ENCODE assay signal across 20 mouse cellular contexts in genomic region chr7:80053147-80053546, GRCm38 (mm10). TPM values are rescaled to one million over a fixed set of nuclear protein-coding genes. Genes with fewer than 3 reads are reported as not detected.
DNase-seq lines count a peak whose midpoint lies in the region; ATAC-seq and TF ChIP-seq lines count a peak whose summit lies in the region.
"Had no signal": no experiment of that assay in that cellular context is flagged by ENCODE, and none has a peak within 500 bp of the region (broad histone marks: within the 10 kb centered on the region; RNA-seq: fewer than 3 reads in every experiment).

No protein-coding gene starts in this region.

- WGBS in kidney, postnatal 0 days: 86% methylated on average over 9 of the region's 9 CpGs

- no peaks in the 10 kb centered on the region for H3K27me3 ChIP-seq in kidney, postnatal 0 days (ENCODE audit: insufficient read depth, low read length)
- H3K27me3 ChIP-seq: CH12.LX; embryonic facial prominence, embryonic 13.5 days had no signal

- peaks cover 11% of the 10 kb centered on the region; the same call in 1 of the 2 replicates for H3K36me3 ChIP-seq in ES-E14 (ENCODE audit: control insufficient read depth, insufficient read depth, low read length, poor library complexity, severe bottlenecking)
- H3K36me3 ChIP-seq in kidney, postnatal 0 days (ENCODE audit: insufficient read depth, low read length): no peaks in the 10 kb centered on the region

- H3K9me3 ChIP-seq in ES-E14 (ENCODE audit: control insufficient read depth, insufficient read depth, low read depth, low read length): no peaks in the 10 kb centered on the region
- no peaks in the 10 kb centered on the region for H3K9me3 ChIP-seq in kidney, postnatal 0 days (replicated peaks; ENCODE audit: low read length)
- H3K9me3 ChIP-seq: embryonic facial prominence, embryonic 13.5 days had no signal

- no peak overlapping the region for H3K9ac ChIP-seq in ES-E14 (ENCODE audit: insufficient read depth, low read depth, low read length, poor library complexity, severe bottlenecking)
- no peak overlapping the region for H3K9ac ChIP-seq in kidney, postnatal 0 days (ENCODE audit: low read depth, low read length)
- H3K9ac ChIP-seq: forebrain, postnatal 0 days; hindbrain, embryonic 14.5 days had no signal

- intact Hi-C loops in gastrocnemius, adult 2 months (cut with DNase I): no loop called here

- no peak overlapping the region for H3K4me3 ChIP-seq in gastrocnemius, adult 2 months
- no peak overlapping the region for H3K4me3 ChIP-seq in ES-E14 (ENCODE audit: insufficient read depth in 1 of 2, low read depth in 1 of 2, low read length in 2 of 2, poor library complexity in 1 of 2, severe bottlenecking in 1 of 2)
- no peak overlapping the region for H3K4me3 ChIP-seq in kidney, postnatal 0 days (replicated peaks; ENCODE audit: low read depth, low read length)
- H3K4me3 ChIP-seq: embryonic facial prominence, embryonic 13.5 days had no signal

- ATAC-seq in kidney, postnatal 0 days (replicated peaks; ENCODE audit: low FRiP score, low read depth): 0 out of 2 replicates have a peak, but pooled peaks have one; percentile 17
- ATAC-seq: forebrain, postnatal 0 days had no signal

- H3K4me1 ChIP-seq in ES-E14 (ENCODE audit: control insufficient read depth in 2 of 2, insufficient read depth in 2 of 2, low read length in 2 of 2, poor library complexity in 1 of 2): peaks cover 8 to 26% of the 10 kb centered on the region in 2 experiments; a peak in 3 of 4 replicates
- H3K4me1 ChIP-seq in kidney, postnatal 0 days (replicated peaks; ENCODE audit: insufficient read depth, low read length): peaks cover 62% of the 10 kb centered on the region

- H3K27ac ChIP-seq in gastrocnemius, adult 2 months: peak overlapping the region; percentile 74; the same call in 1 of the 2 replicates
- peak overlapping the region; percentile 16; the same call in 1 of the 2 replicates for H3K27ac ChIP-seq in ES-E14 (ENCODE audit: insufficient read depth, low read depth, low read length, poor library complexity, severe bottlenecking)
- H3K27ac ChIP-seq in kidney, postnatal 0 days: no peak overlapping the region
- H3K27ac ChIP-seq: hindbrain, embryonic 14.5 days; macrophage had no signal

- in situ Hi-C loops in ES-E14 (cut with MboI; ENCODE audit: low sequenced_read_pairs in 2 of 2, unreplicated experiment in 2 of 2): no loop called here

- no peak for TF ChIP-seq CTCF in gastrocnemius, adult 2 months (IDR thresholded peaks at IDR 0.05)
- TF ChIP-seq CTCF in kidney, postnatal 0 days (IDR thresholded peaks at IDR 0.05; ENCODE audit: low read depth): no peak

- no peak for DNase-seq in gastrocnemius, adult 2 months
- DNase-seq in gastrocnemius, postnatal 4 days (ENCODE audit: low spot score in 2 of 2): no peak
- DNase-seq in kidney, adult 9 months: peak; percentile 83
- DNase-seq in kidney, postnatal 10 days: no peak
- no peak for DNase-seq in ES-E14 (ENCODE audit: low read depth, low spot score)
- no peak for DNase-seq in kidney, postnatal 0 days (ENCODE audit: low spot score)
- DNase-seq in left cerebral cortex, adult 18-20 months (ENCODE audit: low spot score in 2 of 2): no peak
- DNase-seq in adrenal gland, postnatal 14 days: no peak
- DNase-seq: adrenal gland, postnatal 10 days; cerebellum, adult 9-10 months; forebrain, postnatal 0 days; heart, adult 11 months; liver; midbrain, embryonic 14.5 days; retina, postnatal 1 day; right cerebral cortex, postnatal 4 days had no signal

- no peak overlapping the region for H3K4me2 ChIP-seq in kidney, postnatal 0 days (ENCODE audit: low read length)
- H3K4me2 ChIP-seq: embryonic facial prominence, embryonic 13.5 days; hindbrain, embryonic 14.5 days had no signal

TF ChIP-seq in ES-E14, 5 proteins besides CTCF, POLR2A, EP300 and RAD21:
- TF ChIP-seq MAFK (IDR thresholded peaks at IDR 0.05; ENCODE audit: insufficient read depth, low read depth, low read length) (peak; percentile 89), ZNF384 (IDR thresholded peaks at IDR 0.05; ENCODE audit: low read depth, low read length) (no peak)
TF ChIP-seq in ES-E14: peak in this region for 1.

RNA-seq across cellular contexts. Expression of gene Zfp710, which starts 28.5 kb away (rescaled TPM):
- 10 to 100 TPM; 21.5 to 37.5 TPM for total RNA-seq in gastrocnemius, adult 2 months (2021)
- 10 to 100 TPM; 17.5 to 18.1 TPM for total RNA-seq in gastrocnemius, postnatal 4 days (2021)
- total RNA-seq in ES-E14 (2012; rRNA removed): 39.8 and 54.2 TPM in 2 replicates
- polyA plus RNA-seq in kidney, postnatal 0 days (2015; fragmentation: Nextera tagmentation; extraction: Ambion mirVana): 14.8 and 15.3 TPM in 2 replicates
- total RNA-seq in left cerebral cortex, adult 18-20 months (2021): 10 to 100 TPM; 19.4 to 22.1 TPM
- 21.3 and 25.6 TPM in 2 replicates for total RNA-seq in adrenal gland, postnatal 14 days (2021)
